Mouse (Mus musculus): ENCODE results near the gene Mei4.

DNA sequence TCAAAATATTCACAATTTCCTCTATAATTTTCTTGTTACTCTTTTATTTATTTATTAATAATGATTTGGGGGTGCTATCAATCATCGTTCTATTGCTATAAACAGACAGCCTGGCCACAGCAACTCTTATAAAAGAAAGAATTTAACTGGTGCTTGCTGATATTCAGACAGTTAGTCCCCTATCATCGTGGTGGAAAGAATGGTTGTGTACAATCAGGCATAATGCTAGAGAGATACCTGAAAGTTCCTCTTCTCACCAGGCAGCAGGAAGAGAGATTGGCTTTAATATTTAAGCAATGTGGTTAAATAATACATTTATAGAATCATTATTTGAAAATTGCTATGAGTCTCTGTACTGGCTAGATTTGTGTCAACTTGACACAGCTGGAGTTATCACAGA, 35.9 kb upstream of the Mei4 start:
- TF ChIP-seq CTCF (IDR thresholded peaks at IDR 0.05; ENCODE audit: low read depth), result no peak
- no peak for TF ChIP-seq EP300 (IDR thresholded peaks at IDR 0.05; ENCODE audit: low read depth)

Data from liver, postnatal 0 days (tissue).